Mouse (Mus musculus) natural killer cell, adult 2 months (primary cell): ENCODE results near the gene Zbtb48.
A peak's percentile ranks its signal among the peaks of the same experiment; 100 is the strongest.

ENCODE experiments used
- DNase-seq, 2 experiments: peaks; one replicate each; pipeline ENCODE4 v3.0.0; 2022; ENCODE audit warnings: low spot score in 2 of 2

The Zbtb48 gene

GRCm38 (mm10) chr4:152029997-152030396, 2.5 kb upstream of the Zbtb48 start:
- DNase-seq = no peak

- DNase-seq = peak in 1 of 2 experiments; percentile 26
Measured at GRCm38 (mm10) chr4:152029087-152029486, 1.6 kb upstream of the Zbtb48 start.

- no peak for DNase-seq
Measured at GRCm38 (mm10) chr4:152028456-152028855, 985 bp upstream of the Zbtb48 start.

GRCm38 (mm10) chr4:152026751-152027508, 541 bp downstream of the Zbtb48 start:
- no peak for DNase-seq

GRCm38 (mm10) chr4:152024525-152024924, 2.9 kb downstream of the Zbtb48 start:
- DNase-seq = no peak

GRCm38 (mm10) chr4:152022506-152022905, 5.0 kb downstream of the Zbtb48 start:
- no peak for DNase-seq

- no peak for DNase-seq
Measured at GRCm38 (mm10) chr4:152021568-152022097, 5.8 kb downstream of the Zbtb48 start.

GRCm38 (mm10) chr4:152020024-152020423, 7.4 kb downstream of the Zbtb48 start:
- DNase-seq = no peak

- no peak for DNase-seq
Measured at GRCm38 (mm10) chr4:152019073-152019472, 8.4 kb downstream of the Zbtb48 start.

- DNase-seq = no peak
Measured at GRCm38 (mm10) chr4:152013036-152013813, 14.2 kb downstream of the Zbtb48 start.

- DNase-seq = no peak
Measured at GRCm38 (mm10) chr4:152012109-152012508, 15.4 kb downstream of the Zbtb48 start.

GRCm38 (mm10) chr4:152011171-152011760, 16.2 kb downstream of the Zbtb48 start:
- no peak for DNase-seq

GRCm38 (mm10) chr4:152010707-152011134, 16.8 kb downstream of the Zbtb48 start:
- no peak for DNase-seq

- peak; percentile 34 to 39 for DNase-seq
Measured at GRCm38 (mm10) chr4:152010091-152010706, 17.3 kb downstream of the Zbtb48 start.

- peak in 1 of 2 experiments; percentile 38 for DNase-seq
Measured at GRCm38 (mm10) chr4:152009076-152010051, 18.1 kb downstream of the Zbtb48 start.

- DNase-seq = peak; percentile 93 to 94
Measured at GRCm38 (mm10) chr4:152008622-152009075, 18.8 kb downstream of the Zbtb48 start, which contains the start of gene Klhl21. TSS of gene Klhl21 (plus strand) at chr4:152008803.

GRCm38 (mm10) chr4:152008148-152008500, 19.3 kb downstream of the Zbtb48 start:
- DNase-seq = no peak

- no peak for DNase-seq
Measured at GRCm38 (mm10) chr4:152007481-152008147, 19.9 kb downstream of the Zbtb48 start.

- no peak for DNase-seq
Measured at GRCm38 (mm10) chr4:152006812-152007211, 20.7 kb downstream of the Zbtb48 start.

GRCm38 (mm10) chr4:152006137-152006536, 21.3 kb downstream of the Zbtb48 start:
- DNase-seq = no peak
